Mouse (Mus musculus) layer of hippocampus, postnatal 10 days (tissue): ENCODE results near the gene Abcc3. TPM values are rescaled to one million over a fixed set of nuclear protein-coding genes. Genes with fewer than 3 reads are reported as not detected.

ENCODE experiments used
- total RNA-seq, 2 experiments: library from RNA; stranded (reverse); gene quantifications; 2 replicates each; pipeline ENCODE4 v1.2.3; 2021

The Abcc3 gene
- total RNA-seq, 2 experiments from 2014 or later: 1.8 to 2.2 TPM

Other genes starting within 250 kb of the Abcc3 start
- 10 to 100 TPM; 29.2 to 31.3 TPM for gene Tob1, start 181.5 kb downstream of the Abcc3 start, total RNA-seq
- gene Wfikkn2, start 147.0 kb downstream of the Abcc3 start, total RNA-seq: 1 to 10 TPM; 1.5 to 2.0 TPM
- gene Gm21885, start 111.1 kb downstream of the Abcc3 start, total RNA-seq: not detected
- gene Luc7l3, start 71.0 kb downstream of the Abcc3 start, total RNA-seq: 100 to 1,000 TPM; 127 to 142 TPM
- gene Ankrd40, start 65.0 kb downstream of the Abcc3 start, total RNA-seq: 10 to 100 TPM; 74.1 to 83.6 TPM
- gene Cacna1g, start 81.2 kb upstream of the Abcc3 start, total RNA-seq: 100 to 1,000 TPM; 111 to 128 TPM
- 1 to 10 TPM; 1.0 to 2.1 TPM for gene Spata20, start 93.2 kb upstream of the Abcc3 start, total RNA-seq
- gene Epn3, start 107.0 kb upstream of the Abcc3 start, total RNA-seq: 1 to 10 TPM; 3.1 to 3.3 TPM
- 1 to 10 TPM; 1.3 to 2.7 TPM for gene Mycbpap, start 128.7 kb upstream of the Abcc3 start, total RNA-seq
- 10 to 100 TPM; 13.1 to 14.1 TPM for gene Rsad1, start 156.3 kb upstream of the Abcc3 start, total RNA-seq
- gene Chad, start 172.1 kb upstream of the Abcc3 start, total RNA-seq: 1 to 10 TPM in 1 of 2 experiments, under 1 TPM in 1; 0.78 to 1.4 TPM
- gene Acsf2, start 208.9 kb upstream of the Abcc3 start, total RNA-seq: 10 to 100 TPM; 21.2 to 21.6 TPM
- gene Lrrc59, start 236.8 kb upstream of the Abcc3 start, total RNA-seq: 10 to 100 TPM; 84.6 to 87.2 TPM